Mouse (Mus musculus) heart, adult 8-10 months (tissue): ENCODE results near the gene Il22ra2. TPM values are rescaled to one million over a fixed set of nuclear protein-coding genes. Genes with fewer than 3 reads are reported as not detected.

ENCODE experiments used
- DNase-seq: peaks from one replicate; pipeline ENCODE4 v3.0.0; 2022; ENCODE audit warnings: low spot score
- total RNA-seq, 4 experiments: library from RNA; stranded (reverse); gene quantifications; 2 replicates each; pipeline ENCODE4 v1.2.4; 2022

The Il22ra2 gene
- total RNA-seq = not detected

GRCm38 (mm10) chr10:19621408-19622048 lies at the start of gene Il22ra2:
Il22ra2 (plus strand) TSS chr10:19621998.
- DNase-seq = no peak

- no peak for DNase-seq
Observed at GRCm38 (mm10) chr10:19577571-19577970, 44.2 kb upstream of the Il22ra2 start.

GRCm38 (mm10) chr10:19578001-19578400 lies 43.8 kb upstream of the Il22ra2 start:
- no peak for DNase-seq

- DNase-seq = no peak
Observed at GRCm38 (mm10) chr10:19578409-19578986, 43.3 kb upstream of the Il22ra2 start.

- DNase-seq = no peak
Observed at GRCm38 (mm10) chr10:19580660-19581059, 41.1 kb upstream of the Il22ra2 start.

GRCm38 (mm10) chr10:19581844-19582582 lies 39.8 kb upstream of the Il22ra2 start:
- peak; percentile 74 for DNase-seq

GRCm38 (mm10) chr10:19582806-19583430 lies 38.9 kb upstream of the Il22ra2 start:
- no peak for DNase-seq

- peak; percentile 45 for DNase-seq
Observed at GRCm38 (mm10) chr10:19584064-19584463, 37.7 kb upstream of the Il22ra2 start.

- DNase-seq = no peak
Observed at GRCm38 (mm10) chr10:19584846-19585245, 37.0 kb upstream of the Il22ra2 start.

- DNase-seq = no peak
Observed at GRCm38 (mm10) chr10:19585860-19586259, 35.9 kb upstream of the Il22ra2 start.

- DNase-seq = no peak
Observed at GRCm38 (mm10) chr10:19587281-19587680, 34.5 kb upstream of the Il22ra2 start.

- no peak for DNase-seq
Observed at GRCm38 (mm10) chr10:19589626-19590025, 32.2 kb upstream of the Il22ra2 start.

- DNase-seq = no peak
Observed at GRCm38 (mm10) chr10:19591286-19591640, 30.5 kb upstream of the Il22ra2 start.

GRCm38 (mm10) chr10:19591641-19592441 lies 30.0 kb upstream of the Il22ra2 start, which contains the start of gene Ifngr1:
Ifngr1 (plus strand) TSS chr10:19591949.
- peak; percentile 100 for DNase-seq

- DNase-seq = no peak
Observed at GRCm38 (mm10) chr10:19592556-19592955, 29.2 kb upstream of the Il22ra2 start.

GRCm38 (mm10) chr10:19593296-19593695 lies 28.5 kb upstream of the Il22ra2 start:
- no peak for DNase-seq

GRCm38 (mm10) chr10:19594201-19594905 lies 27.4 kb upstream of the Il22ra2 start:
- DNase-seq = peak; percentile 31

- DNase-seq = no peak
Observed at GRCm38 (mm10) chr10:19596866-19597265, 24.9 kb upstream of the Il22ra2 start.

- no peak for DNase-seq
Observed at GRCm38 (mm10) chr10:19598091-19598490, 23.7 kb upstream of the Il22ra2 start.

- peak; percentile 33 for DNase-seq
Observed at GRCm38 (mm10) chr10:19599331-19600092, 22.3 kb upstream of the Il22ra2 start.
